ENCODE assay signal across 8 mouse cellular contexts in genomic region chr15:97247791-97248161, GRCm38 (mm10). TPM values are rescaled to one million over a fixed set of nuclear protein-coding genes. Genes with fewer than 3 reads are reported as not detected.
DNase-seq lines count a peak whose midpoint lies in the region; ATAC-seq and TF ChIP-seq lines count a peak whose summit lies in the region.

No protein-coding gene starts in this region.

- H3K27ac ChIP-seq in embryonic facial prominence, embryonic 14.5 days (replicated peaks; ENCODE audit: low read depth, low read length), result peak overlapping the region; percentile 72
- H3K27ac ChIP-seq in hindbrain, postnatal 0 days, result peak overlapping the region; percentile 92

- H3K4me3 ChIP-seq in embryonic facial prominence, embryonic 14.5 days (ENCODE audit: low read depth, low read length), result peak overlapping the region; percentile 77
- H3K4me3 ChIP-seq in hindbrain, postnatal 0 days (ENCODE audit: low read length), result peak overlapping the region; percentile 89
- peak overlapping the region; percentile 89 for H3K4me3 ChIP-seq in lung, adult 2 months (replicated peaks; ENCODE audit: extremely low read depth, low read depth, low read length)

- 0 out of 2 replicates have a peak, but pooled peaks have one; percentile 11 for TF ChIP-seq CTCF in hindbrain, postnatal 0 days (IDR thresholded peaks at IDR 0.05; ENCODE audit: low read depth)
- 0 out of 2 replicates have a peak, but pooled peaks have one; percentile 4 for TF ChIP-seq CTCF in lung, adult 2 months (IDR thresholded peaks at IDR 0.05; ENCODE audit: insufficient read depth, low read length)

- H3K9me3 ChIP-seq in embryonic facial prominence, embryonic 14.5 days (ENCODE audit: control insufficient read depth, low read length), result no peaks in the 10 kb centered on the region
- H3K9me3 ChIP-seq in hindbrain, postnatal 0 days (ENCODE audit: low read length), result no peaks in the 10 kb centered on the region

- H3K36me3 ChIP-seq in embryonic facial prominence, embryonic 14.5 days (ENCODE audit: control insufficient read depth, insufficient read depth, low read length), result no peaks in the 10 kb centered on the region
- no peaks in the 10 kb centered on the region for H3K36me3 ChIP-seq in hindbrain, postnatal 0 days (ENCODE audit: insufficient read depth, low read length)

- no peak for TF ChIP-seq POLR2A in lung, adult 2 months (IDR thresholded peaks at IDR 0.05; ENCODE audit: borderline replicate concordance, extremely low read depth, low read depth, low read length)

- peak overlapping the region; percentile 79 for H3K4me2 ChIP-seq in embryonic facial prominence, embryonic 14.5 days (ENCODE audit: low read depth, low read length)
- H3K4me2 ChIP-seq in hindbrain, postnatal 0 days (ENCODE audit: low read depth, low read length), result peak overlapping the region; percentile 80

- 1% methylated on average over 14 of the region's 14 CpGs for WGBS in embryonic facial prominence, embryonic 14.5 days
- under 1% methylated on average over 14 of the region's 14 CpGs for WGBS in hindbrain, postnatal 0 days
- WGBS in lung, adult 2 months, result under 1% methylated on average over 14 of the region's 14 CpGs

- H3K9ac ChIP-seq in embryonic facial prominence, embryonic 14.5 days (ENCODE audit: low read depth, low read length), result peak overlapping the region; percentile 89
- H3K9ac ChIP-seq in hindbrain, postnatal 0 days (replicated peaks; ENCODE audit: low read length), result peak overlapping the region; percentile 93

- DNase-seq in cerebellum, postnatal 14 days, result peak; percentile 28 to 32
- no peak for DNase-seq in cerebellum, adult 9-11 months
- peak; percentile 48 for DNase-seq in embryonic facial prominence, embryonic 14.5 days (ENCODE audit: low spot score)
- peak; percentile 47 for DNase-seq in hindbrain, postnatal 0 days (ENCODE audit: low spot score)
- DNase-seq in lung, adult 2 months, result peak; percentile 57
- peak; percentile 56 for DNase-seq in retina, embryonic 14.5 days (ENCODE audit: low spot score)
- DNase-seq in cerebellum, adult 9-10 months, result no peak

- H3K27me3 ChIP-seq in embryonic facial prominence, embryonic 14.5 days (replicated peaks; ENCODE audit: control insufficient read depth, insufficient read depth, low read length), result peaks cover 20% of the 10 kb centered on the region
- no peaks in the 10 kb centered on the region for H3K27me3 ChIP-seq in hindbrain, postnatal 0 days (ENCODE audit: insufficient read depth, low read length)

- peak; percentile 15 for ATAC-seq in CD4-positive, CD25-positive, alpha-beta regulatory T cell, adult 4 months
- ATAC-seq in embryonic facial prominence, embryonic 14.5 days (ENCODE audit: low read depth), result peak; percentile 27; the same call in 1 of the 2 replicates
- no peak for ATAC-seq in hindbrain, postnatal 0 days

- 0 out of 2 replicates have a peak, but pooled peaks cover 5% of the 10 kb centered on the region for H3K4me1 ChIP-seq in embryonic facial prominence, embryonic 14.5 days (ENCODE audit: control insufficient read depth, insufficient read depth, low read length)
- peaks cover 5% of the 10 kb centered on the region; the same call in 1 of the 2 replicates for H3K4me1 ChIP-seq in hindbrain, postnatal 0 days (ENCODE audit: insufficient read depth, low read length)
- peaks cover 2% of the 10 kb centered on the region; the same call in 1 of the 2 replicates for H3K4me1 ChIP-seq in lung, adult 2 months (ENCODE audit: control insufficient read depth, insufficient read depth, low read length)

RNA-seq across cellular contexts. Expression of gene Amigo2, which starts 0.7 kb away (rescaled TPM):
- 1 to 10 TPM in 1 of 2 experiments, under 1 TPM in 1; 0.77 to 1.8 TPM for polyA plus RNA-seq in CD4-positive, CD25-positive, alpha-beta regulatory T cell, adult 4 months (2017; shearing (Covaris generic))
- polyA plus RNA-seq in embryonic facial prominence, embryonic 14.5 days (2014; fragmentation: Nextera tagmentation; extraction: Ambion mirVana), result 4.6 and 5.6 TPM in 2 replicates
- total RNA-seq in hindbrain, postnatal 0 days (2014; rRNA removed), result 13.2 and 15.5 TPM in 2 replicates
- polyA plus RNA-seq in hindbrain, postnatal 0 days (2015; fragmentation: Nextera tagmentation; extraction: Ambion mirVana), result 10.4 and 10.5 TPM in 2 replicates
- polyA plus RNA-seq in lung, adult 2 months (2012; rRNA removed), result 4.2 and 4.9 TPM in 2 replicates

RNA-seq across cellular contexts. Expression of gene Pced1b, which starts 0.9 kb away (rescaled TPM):
- 10 to 100 TPM; 58.0 to 62.0 TPM for polyA plus RNA-seq in CD4-positive, CD25-positive, alpha-beta regulatory T cell, adult 4 months (2017; shearing (Covaris generic))
- polyA plus RNA-seq in embryonic facial prominence, embryonic 14.5 days (2014; fragmentation: Nextera tagmentation; extraction: Ambion mirVana), result 3.6 and 4.3 TPM in 2 replicates
- 2.7 and 6.7 TPM in 2 replicates for total RNA-seq in hindbrain, postnatal 0 days (2014; rRNA removed)
- polyA plus RNA-seq in hindbrain, postnatal 0 days (2015; fragmentation: Nextera tagmentation; extraction: Ambion mirVana), result 4.7 and 5.0 TPM in 2 replicates
- polyA plus RNA-seq in lung, adult 2 months (2012; rRNA removed), result 19.8 and 24.8 TPM in 2 replicates

Comparison
In these comparisons a context has a peak if more than half of its experiments do, and no peak if none do; other contexts are left out.
1. DNase-seq: peak in cerebellum, postnatal 14 days (2 of 2), embryonic facial prominence, embryonic 14.5 days (single experiment), hindbrain, postnatal 0 days (single experiment), lung, adult 2 months (single experiment) and retina, embryonic 14.5 days (single experiment); none in cerebellum, adult 9-11 months (single experiment) and cerebellum, adult 9-10 months (single experiment).
2. Peak in every context shown above with its lines, with median percentiles within 50 percentile points of each other: H3K4me3 ChIP-seq.